In genomic region chr7:28766173-28766879, GRCm38 (mm10) we compare ENCODE assay signal across 8 mouse cellular contexts. TPM values are rescaled to one million over a fixed set of nuclear protein-coding genes. Genes with fewer than 3 reads are reported as not detected.
DNase-seq lines count a peak whose midpoint lies in the region; ATAC-seq and TF ChIP-seq lines count a peak whose summit lies in the region.

TSS of gene Sirt2 (plus strand) at chr7:28766735.

- no peak within 1 kb of the TSS for H3K27ac ChIP-seq in ES-E14 (ENCODE audit: insufficient read depth, low read depth, low read length, poor library complexity, severe bottlenecking)
- no peak within 1 kb of the TSS for H3K27ac ChIP-seq in forebrain, embryonic 15.5 days (replicated peaks)

- DNase-seq in ES-E14 (ENCODE audit: low read depth, low spot score), result peak; percentile 100
- DNase-seq in cerebellum, adult 11-12 months, result peak; percentile 98
- peak; percentile 99 for DNase-seq in heart, postnatal 25 days (ENCODE audit: low spot score)
- DNase-seq in layer of hippocampus, adult 18-20 months (ENCODE audit: low spot score in 2 of 2), result peak; percentile 98 to 100
- DNase-seq in lung, adult 2 months, result peak; percentile 92
- DNase-seq in thymus, adult 18-20 months, result peak; percentile 94 to 98

- H3K9me3 ChIP-seq in ES-E14 (ENCODE audit: control insufficient read depth, insufficient read depth, low read depth, low read length), result no peaks in the 10 kb centered on the region
- no peaks in the 10 kb centered on the region for H3K9me3 ChIP-seq in forebrain, embryonic 15.5 days

- TF ChIP-seq CTCF in lung, adult 2 months (IDR thresholded peaks at IDR 0.05; ENCODE audit: insufficient read depth, low read length), result no peak

- peak within 1 kb of the TSS; percentile 61 for H3K4me2 ChIP-seq in forebrain, embryonic 15.5 days (replicated peaks)

- H3K9ac ChIP-seq in ES-E14 (ENCODE audit: insufficient read depth, low read depth, low read length, poor library complexity, severe bottlenecking), result peak within 1 kb of the TSS; percentile 76
- peak within 1 kb of the TSS; percentile 60 for H3K9ac ChIP-seq in forebrain, embryonic 15.5 days (replicated peaks)

- H3K27me3 ChIP-seq in forebrain, embryonic 15.5 days, result no peaks in the 10 kb centered on the region

- ATAC-seq in forebrain, embryonic 15.5 days (replicated peaks), result peak; percentile 98
- peak; percentile 96 for ATAC-seq in neutrophil, adult 5-6 weeks (ENCODE audit: extremely low read depth, insufficient number of reproducible peaks, low FRiP score, poor library complexity, severe bottlenecking)

- intact Hi-C loops in heart, postnatal 25 days (cut with DNase I), result no loop called here

- in situ Hi-C loops in ES-E14 (cut with MboI; ENCODE audit: low sequenced_read_pairs in 2 of 2, unreplicated experiment in 2 of 2), result no loop called here

- H3K4me1 ChIP-seq in ES-E14 (ENCODE audit: control insufficient read depth in 2 of 2, insufficient read depth in 2 of 2, low read length in 2 of 2, poor library complexity in 1 of 2), result peaks cover 0 to 4% of the 10 kb centered on the region in 2 experiments; a peak in 1 of 4 replicates
- peaks cover 30% of the 10 kb centered on the region for H3K4me1 ChIP-seq in forebrain, embryonic 15.5 days
- H3K4me1 ChIP-seq in lung, adult 2 months (ENCODE audit: control insufficient read depth, insufficient read depth, low read length), result peaks cover 17% of the 10 kb centered on the region

- peak; percentile 68; the same call in 1 of the 2 replicates for TF ChIP-seq POLR2A in lung, adult 2 months (IDR thresholded peaks at IDR 0.05; ENCODE audit: borderline replicate concordance, extremely low read depth, low read depth, low read length)

- under 1% methylated on average over 45 of the region's 45 CpGs for WGBS in forebrain, embryonic 15.5 days
- 0% methylated on average over 45 of the region's 45 CpGs for WGBS in lung, adult 2 months

- H3K4me3 ChIP-seq in ES-E14 (ENCODE audit: insufficient read depth in 1 of 2, low read depth in 1 of 2, low read length in 2 of 2, poor library complexity in 1 of 2, severe bottlenecking in 1 of 2), result peak within 1 kb of the TSS; percentile 82 to 90
- peak within 1 kb of the TSS; percentile 61 for H3K4me3 ChIP-seq in forebrain, embryonic 15.5 days
- peak within 1 kb of the TSS; percentile 96 for H3K4me3 ChIP-seq in lung, adult 2 months (replicated peaks; ENCODE audit: extremely low read depth, low read depth, low read length)

- H3K36me3 ChIP-seq in ES-E14 (ENCODE audit: control insufficient read depth, insufficient read depth, low read length, poor library complexity, severe bottlenecking), result peaks cover 4% of the 10 kb centered on the region; the same call in 1 of the 2 replicates
- peaks cover 10% of the 10 kb centered on the region for H3K36me3 ChIP-seq in forebrain, embryonic 15.5 days

TF ChIP-seq in ES-E14, 5 proteins besides CTCF, POLR2A, EP300 and RAD21:
- TF ChIP-seq MAFK (IDR thresholded peaks at IDR 0.05; ENCODE audit: insufficient read depth, low read depth, low read length) (no peak), CHD2 (IDR thresholded peaks at IDR 0.05; ENCODE audit: low read depth, low read length) (peak; percentile 86), ZC3H11A (IDR thresholded peaks at IDR 0.05; ENCODE audit: borderline replicate concordance, low read depth, low read length) (no peak), HCFC1 (IDR thresholded peaks at IDR 0.05; ENCODE audit: borderline replicate concordance, insufficient read depth, low read length) (peak; percentile 100)

RNA-seq across cellular contexts. Expression of gene Sirt2, which starts in this region (rescaled TPM):
- total RNA-seq in ES-E14 (2012; rRNA removed), result 11.7 and 14.8 TPM in 2 replicates
- 105 and 109 TPM in 2 replicates for polyA plus RNA-seq in forebrain, embryonic 15.5 days (2015; fragmentation: Nextera tagmentation; extraction: Ambion mirVana)
- 10 to 100 TPM; 80.0 to 80.2 TPM for total RNA-seq in heart, postnatal 25 days (2021)
- 100 to 1,000 TPM; 125 to 129 TPM for total RNA-seq in layer of hippocampus, adult 18-20 months (2021)
- 84.9 and 102 TPM in 2 replicates for polyA plus RNA-seq in lung, adult 2 months (2012; rRNA removed)
- total RNA-seq in neutrophil, adult 5-6 weeks (2017), result 39.3 and 45.8 TPM in 2 replicates
